Mouse (Mus musculus) G1E (cell line): Measurements from ENCODE around the gene Ereg.

Experiments used
- CTCF ChIP-seq: IDR thresholded peaks from 2 replicates; pipeline ENCODE4 v1.5.1; 2012; ENCODE audit warnings: low read depth, low read length, inconsistent platforms, mixed read lengths
- GATA1 ChIP-seq: IDR thresholded peaks from 2 replicates; pipeline ENCODE4 v1.6.1; 2012; ENCODE audit warnings: borderline replicate concordance, low read length, inconsistent platforms, mixed read lengths
- POLR2AphosphoS5 ChIP-seq: IDR thresholded peaks from 2 replicates; pipeline ENCODE4 v1.6.1; 2012; ENCODE audit warnings: low read depth, low read length, inconsistent platforms; ENCODE audit not compliant: insufficient replicate concordance

DNA sequence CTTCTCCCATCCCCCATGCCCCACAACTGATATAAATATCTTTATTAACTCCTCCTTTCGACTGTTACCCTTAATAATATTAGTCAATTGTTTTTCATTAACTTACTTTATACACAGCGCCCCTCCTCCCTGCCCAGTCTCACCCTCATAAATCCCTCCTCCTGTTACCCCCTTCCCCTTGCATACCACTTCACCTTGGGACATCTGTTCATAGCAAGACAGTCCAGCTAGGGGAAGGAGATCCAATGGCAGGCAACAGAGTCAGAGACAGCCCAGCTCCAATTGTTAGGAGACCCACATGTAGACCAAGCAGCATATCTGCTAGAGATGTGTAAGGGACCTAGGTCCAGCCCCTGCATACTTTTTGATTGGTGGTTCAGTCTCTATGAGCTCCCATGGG is 35.5 kb upstream of the Ereg start:
- TF ChIP-seq CTCF (no peak), GATA1 (no peak), POLR2AphosphoS5 (no peak)
